Mouse (Mus musculus) retina, embryonic 14.5 days (tissue): ENCODE data around the gene Sik2.

ENCODE experiments used
- DNase-seq: peaks from one replicate; pipeline ENCODE4 v3.0.0-alpha.2; 2015; ENCODE audit warnings: low spot score

The Sik2 gene

GRCm38 (mm10) chr9:50867015-50867414 lies 141.9 kb downstream of the Sik2 start:
- DNase-seq: no peak

GRCm38 (mm10) chr9:50865803-50866202 lies 143.1 kb downstream of the Sik2 start:
- no peak for DNase-seq

GRCm38 (mm10) chr9:50864877-50865276 lies 144.0 kb downstream of the Sik2 start:
- DNase-seq: no peak

- DNase-seq: no peak
Observed at GRCm38 (mm10) chr9:50863824-50864223, 145.0 kb downstream of the Sik2 start.

GRCm38 (mm10) chr9:50861119-50861839 lies 147.6 kb downstream of the Sik2 start:
- DNase-seq: no peak

- DNase-seq: no peak
Observed at GRCm38 (mm10) chr9:50858681-50859080, 150.2 kb downstream of the Sik2 start.

GRCm38 (mm10) chr9:50857082-50857641 lies 151.7 kb downstream of the Sik2 start:
- no peak for DNase-seq

- peak; percentile 94 for DNase-seq
Observed at GRCm38 (mm10) chr9:50856341-50857081, 152.4 kb downstream of the Sik2 start.

GRCm38 (mm10) chr9:50855780-50856179 lies 153.1 kb downstream of the Sik2 start:
- no peak for DNase-seq

- DNase-seq: no peak
Observed at GRCm38 (mm10) chr9:50855133-50855766, 153.6 kb downstream of the Sik2 start.

GRCm38 (mm10) chr9:50854376-50854775 lies 154.5 kb downstream of the Sik2 start:
- no peak for DNase-seq

GRCm38 (mm10) chr9:50852634-50853349 lies 156.1 kb downstream of the Sik2 start:
- no peak for DNase-seq

- DNase-seq: no peak
Observed at GRCm38 (mm10) chr9:50850713-50851112, 158.2 kb downstream of the Sik2 start.

- DNase-seq: no peak
Observed at GRCm38 (mm10) chr9:50850271-50850670, 158.6 kb downstream of the Sik2 start.

GRCm38 (mm10) chr9:50849755-50850154 lies 159.1 kb downstream of the Sik2 start:
- no peak for DNase-seq

- peak; percentile 97 for DNase-seq
Observed at GRCm38 (mm10) chr9:50849249-50849648, 159.6 kb downstream of the Sik2 start.

- no peak for DNase-seq
Observed at GRCm38 (mm10) chr9:50848821-50849220, 160.1 kb downstream of the Sik2 start.

- DNase-seq: no peak
Observed at GRCm38 (mm10) chr9:50847606-50848368, 161.1 kb downstream of the Sik2 start.

- DNase-seq: no peak
Observed at GRCm38 (mm10) chr9:50847133-50847532, 161.7 kb downstream of the Sik2 start.

- DNase-seq: no peak
Observed at GRCm38 (mm10) chr9:50845547-50845946, 163.3 kb downstream of the Sik2 start.

- DNase-seq: no peak
Observed at GRCm38 (mm10) chr9:50845081-50845480, 163.8 kb downstream of the Sik2 start, which contains the start of gene Ppp2r1b. Gene Ppp2r1b, plus strand, starts transcription at chr9:50845301.
